Mouse (Mus musculus): ENCODE data around the gene Ndufb6.
"Not testable (repeated sequence)": the region's sequence is repeated elsewhere in the genome, so short reads cannot be mapped to it uniquely, and the experiment has no call there.

The Ndufb6 gene

GRCm38 (mm10) chr4:40279276-40279900 is at the start of gene Ndufb6:
Ndufb6 (minus strand) TSS chr4:40279421.
- DNase-seq (ENCODE audit: low read depth, low spot score), result peak; percentile 98

GRCm38 (mm10) chr4:40327161-40327560 is 47.9 kb upstream of the Ndufb6 start:
- DNase-seq (ENCODE audit: low read depth, low spot score), result no peak

- no peak for DNase-seq (ENCODE audit: low read depth, low spot score)
Measured at GRCm38 (mm10) chr4:40324620-40325019, 45.4 kb upstream of the Ndufb6 start.

- peak; percentile 59 for DNase-seq (ENCODE audit: low read depth, low spot score)
Measured at GRCm38 (mm10) chr4:40317404-40317803, 38.2 kb upstream of the Ndufb6 start.

GRCm38 (mm10) chr4:40313026-40313425 is 33.8 kb upstream of the Ndufb6 start:
- no peak for DNase-seq (ENCODE audit: low read depth, low spot score)

- no peak for DNase-seq (ENCODE audit: low read depth, low spot score)
Measured at GRCm38 (mm10) chr4:40312213-40312612, 33.0 kb upstream of the Ndufb6 start.

GRCm38 (mm10) chr4:40310796-40311383 is 31.7 kb upstream of the Ndufb6 start:
- peak; percentile 41 for DNase-seq (ENCODE audit: low read depth, low spot score)

- no peak for DNase-seq (ENCODE audit: low read depth, low spot score)
Measured at GRCm38 (mm10) chr4:40309682-40310081, 30.5 kb upstream of the Ndufb6 start.

GRCm38 (mm10) chr4:40302445-40303125 is 23.4 kb upstream of the Ndufb6 start:
- no peak for DNase-seq (ENCODE audit: low read depth, low spot score)

- peak; percentile 89 for DNase-seq (ENCODE audit: low read depth, low spot score)
Measured at GRCm38 (mm10) chr4:40301076-40301789, 22.0 kb upstream of the Ndufb6 start.

GRCm38 (mm10) chr4:40299169-40299568 is 19.9 kb upstream of the Ndufb6 start:
- no peak for DNase-seq (ENCODE audit: low read depth, low spot score)

- not testable (repeated sequence) for DNase-seq (ENCODE audit: low read depth, low spot score)
Measured at GRCm38 (mm10) chr4:40291511-40291910, 12.3 kb upstream of the Ndufb6 start.

GRCm38 (mm10) chr4:40289046-40289445 is 9.8 kb upstream of the Ndufb6 start:
- DNase-seq (ENCODE audit: low read depth, low spot score), result no peak

GRCm38 (mm10) chr4:40287415-40287814 is 8.2 kb upstream of the Ndufb6 start:
- no peak for DNase-seq (ENCODE audit: low read depth, low spot score)

- peak; percentile 79 for DNase-seq (ENCODE audit: low read depth, low spot score)
Measured at GRCm38 (mm10) chr4:40285582-40285981, 6.4 kb upstream of the Ndufb6 start.

- DNase-seq (ENCODE audit: low read depth, low spot score), result peak; percentile 7
Measured at GRCm38 (mm10) chr4:40278880-40279275, 343 bp downstream of the Ndufb6 start.

- peak; percentile 99 for DNase-seq (ENCODE audit: low read depth, low spot score)
Measured at GRCm38 (mm10) chr4:40269430-40270032, 9.7 kb downstream of the Ndufb6 start, which contains the start of the genes Smim27 and Topors. Smim27 (plus strand) TSS chr4:40269579. Topors (minus strand) TSS chr4:40269850.

- DNase-seq (ENCODE audit: low read depth, low spot score), result no peak
Measured at GRCm38 (mm10) chr4:40268835-40269234, 10.4 kb downstream of the Ndufb6 start.

GRCm38 (mm10) chr4:40268204-40268813 is 10.9 kb downstream of the Ndufb6 start:
- DNase-seq (ENCODE audit: low read depth, low spot score), result peak; percentile 93

GRCm38 (mm10) chr4:40267681-40268080 is 11.5 kb downstream of the Ndufb6 start:
- peak; percentile 38 for DNase-seq (ENCODE audit: low read depth, low spot score)

- no peak for DNase-seq (ENCODE audit: low read depth, low spot score)
Measured at GRCm38 (mm10) chr4:40264321-40264720, 14.9 kb downstream of the Ndufb6 start.
